Mouse (Mus musculus) cerebellum, postnatal 14 days (tissue): ENCODE data around the gene Hapln3.

Source experiments
- DNase-seq, 2 experiments: peaks; one replicate each; pipeline ENCODE4 v3.0.0; 2021; ENCODE audit warnings: mixed read lengths in 2 of 2

Hapln3 gene

DNA sequence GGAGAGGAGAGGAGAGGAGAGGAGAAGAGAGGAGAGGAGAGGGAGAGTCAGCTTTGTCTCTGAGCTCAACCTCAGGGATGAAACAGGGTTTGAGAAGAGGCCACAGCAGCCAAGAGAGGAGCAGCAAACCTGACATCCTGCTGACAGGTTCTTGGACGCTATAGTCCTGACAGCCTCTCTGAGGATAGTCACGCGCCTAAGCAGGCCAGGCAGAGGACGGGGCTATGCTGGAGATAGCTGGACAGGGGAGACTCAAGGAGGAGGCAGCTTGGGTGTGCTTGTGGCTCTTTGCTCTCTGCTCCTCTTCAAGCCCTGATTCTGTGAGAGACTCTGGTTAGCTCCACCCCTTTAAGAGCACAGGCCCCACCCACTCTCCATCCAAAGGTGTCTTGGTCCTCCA is 62.6 kb downstream of the Hapln3 start:
- no peak for DNase-seq

DNA sequence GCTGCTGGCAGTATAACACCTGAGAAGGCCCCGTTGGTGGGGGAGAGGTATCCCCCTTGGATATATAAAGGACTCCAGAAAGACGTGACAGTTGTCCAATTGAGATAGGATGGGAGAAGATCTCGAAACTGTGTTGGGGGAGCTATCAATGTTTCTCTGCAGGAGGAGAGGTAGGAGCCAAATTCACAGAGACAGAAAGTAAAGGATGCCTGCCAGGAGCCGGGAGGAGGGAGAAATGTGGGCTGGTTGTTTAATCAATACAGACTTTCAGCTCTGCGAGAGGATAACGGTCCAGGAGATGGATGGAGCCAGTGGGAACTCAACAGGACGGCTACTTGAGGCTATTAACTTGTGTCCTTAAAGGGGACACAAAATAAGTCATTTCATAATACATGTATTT is 63.4 kb downstream of the Hapln3 start:
- DNase-seq = peak; percentile 19 to 37
